Mouse (Mus musculus) lung, postnatal 4 days (tissue): ENCODE measurements at regions not wholly inside any gene's neighbourhood (a gene's known extent, or its start where the extent isn't known, plus 50 kb on each side); places are given as distances from the start of the nearest gene placed in this dataset.
A peak's percentile ranks its signal among the peaks of the same experiment; 100 is the strongest.
"Not testable (repeated sequence)": the region's sequence is repeated elsewhere in the genome, so short reads cannot be mapped to it uniquely, and the experiment has no call there.

Experiments used
- DNase-seq, 2 experiments: peaks; one replicate each; pipeline ENCODE4 v3.0.0; 2021

GRCm38 (mm10) chr4:105844675-105845466 is 55.2 kb downstream of the Gm12728 start:
- no peak for DNase-seq

DNA sequence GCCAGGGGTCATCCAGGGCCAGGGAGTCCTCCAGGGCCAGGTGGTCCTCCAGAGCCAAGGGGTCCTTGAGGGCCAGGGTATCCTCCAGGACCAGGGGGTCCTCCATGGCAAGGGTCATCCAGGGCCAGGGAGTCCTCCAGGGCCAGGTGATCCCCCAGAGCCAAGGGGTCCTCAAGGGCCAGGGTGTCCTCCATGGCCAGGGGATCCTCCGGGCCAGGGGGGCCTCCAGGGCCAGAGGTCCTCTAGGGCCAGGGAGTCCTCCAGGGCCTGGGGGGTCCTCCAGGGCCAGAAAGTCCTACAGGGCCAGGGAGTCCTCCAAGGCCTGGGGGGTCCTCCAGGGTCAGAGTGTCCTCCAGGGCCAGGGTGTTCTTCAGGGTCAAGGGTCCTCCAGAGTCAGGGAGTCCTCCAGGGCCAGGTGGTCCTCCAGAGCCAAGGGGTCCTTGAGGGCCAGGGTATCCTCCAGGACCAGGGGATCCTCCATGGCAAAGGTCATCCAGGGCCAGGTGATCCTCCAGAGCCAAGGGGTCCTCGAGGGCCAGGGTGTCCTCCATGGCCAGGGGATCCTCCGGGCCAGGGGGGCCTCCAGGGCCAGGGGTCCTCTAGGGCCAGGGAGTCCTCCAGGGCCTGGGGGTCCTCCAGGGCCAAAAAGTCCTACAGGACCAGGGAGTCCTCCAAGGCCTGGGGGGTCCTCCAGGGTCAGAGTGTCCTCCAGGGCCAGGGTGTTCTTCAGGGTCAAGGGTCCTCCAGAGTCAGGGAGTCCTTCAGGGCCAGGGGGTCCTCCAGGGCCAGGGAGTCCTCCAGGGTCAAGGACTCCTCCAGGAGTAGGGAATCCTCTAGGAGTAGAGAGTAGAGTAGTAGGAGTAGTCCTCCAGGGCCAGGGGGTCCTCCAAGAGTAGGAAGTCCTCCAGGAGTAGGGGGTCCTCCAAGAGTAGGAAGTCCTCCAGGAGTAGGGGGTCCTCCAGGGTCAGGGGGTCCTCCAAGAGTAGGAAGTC is 56.6 kb downstream of the Gm12728 start:
- DNase-seq = not testable (repeated sequence)

DNA sequence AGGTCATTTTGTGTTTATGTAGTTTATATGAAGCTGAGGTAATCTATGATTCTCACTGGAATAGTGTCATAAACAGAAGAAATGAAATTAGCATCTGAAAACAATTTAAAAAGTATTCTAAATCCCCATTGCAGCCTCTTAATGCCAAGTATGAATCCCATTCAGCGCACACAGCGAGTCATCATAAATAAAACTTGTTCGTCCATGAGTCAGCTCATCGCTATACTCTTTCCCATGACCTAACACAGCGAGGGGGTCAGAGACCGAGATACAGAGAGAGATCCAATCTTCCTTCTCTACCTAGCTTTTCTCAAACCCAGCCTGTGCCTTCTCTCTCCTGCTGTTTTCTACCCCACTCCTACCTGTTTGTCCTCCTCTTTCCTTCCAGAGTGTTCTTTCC is 63.4 kb downstream of the Gm12728 start:
- DNase-seq = no peak

- DNase-seq = peak; percentile 14 to 38
Observed at GRCm38 (mm10) chr4:105859052-105859864, 69.6 kb downstream of the Gm12728 start.

DNA sequence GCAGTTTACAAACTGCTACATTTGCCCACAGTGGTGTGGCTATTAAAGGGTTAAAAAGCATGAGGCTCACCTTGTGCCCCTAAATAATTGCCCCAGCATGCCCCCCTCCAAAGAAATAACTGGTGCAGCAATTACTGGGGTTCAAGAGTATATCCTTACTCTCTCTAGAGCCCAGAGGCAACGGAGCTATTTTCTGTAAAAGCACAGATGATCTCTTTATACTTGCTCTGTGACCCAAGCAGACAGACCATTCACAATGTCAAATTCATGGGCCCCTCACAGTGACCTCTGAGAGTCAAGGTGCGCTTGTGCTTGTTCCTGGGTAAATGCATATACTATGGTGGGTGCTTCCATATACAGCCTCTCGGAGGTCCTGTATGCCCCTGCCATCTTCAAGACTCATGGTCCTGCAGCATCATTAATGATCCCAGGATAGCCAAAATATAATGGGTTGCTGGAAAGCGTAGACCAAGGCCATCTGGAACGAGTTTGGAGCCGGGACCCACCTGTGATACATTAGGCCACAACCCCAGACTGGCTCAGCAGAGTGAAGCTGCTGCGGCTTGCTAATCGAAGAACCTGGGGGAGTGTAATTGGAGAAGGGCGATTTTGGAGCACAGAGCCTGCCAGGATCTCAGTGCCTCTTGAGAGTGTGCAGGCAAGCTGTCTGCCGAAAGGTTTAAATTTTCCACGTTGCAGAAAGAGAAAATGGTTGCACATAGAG is 71.4 kb downstream of the Gm12728 start:
- no peak for DNase-seq

DNA sequence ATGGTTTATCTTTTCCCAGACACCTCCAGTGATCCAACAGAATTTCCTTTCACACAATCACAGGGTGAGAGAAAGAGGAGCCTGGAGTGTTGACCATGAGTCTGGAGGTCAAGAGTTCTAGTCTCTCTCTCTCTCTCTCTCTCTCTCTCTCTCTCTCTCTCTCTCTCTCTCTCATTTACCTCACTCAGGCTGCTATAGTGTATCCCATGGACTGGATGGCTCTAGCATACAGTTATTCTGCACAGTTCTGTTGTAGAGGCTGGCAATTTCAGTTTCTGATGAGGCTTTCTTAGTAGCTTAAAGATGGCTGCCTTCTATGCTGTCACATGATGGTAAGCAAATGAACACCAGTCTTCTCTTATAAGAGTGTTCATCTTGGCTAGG is 72.0 kb downstream of the Gm12728 start:
- DNase-seq = no peak

DNA sequence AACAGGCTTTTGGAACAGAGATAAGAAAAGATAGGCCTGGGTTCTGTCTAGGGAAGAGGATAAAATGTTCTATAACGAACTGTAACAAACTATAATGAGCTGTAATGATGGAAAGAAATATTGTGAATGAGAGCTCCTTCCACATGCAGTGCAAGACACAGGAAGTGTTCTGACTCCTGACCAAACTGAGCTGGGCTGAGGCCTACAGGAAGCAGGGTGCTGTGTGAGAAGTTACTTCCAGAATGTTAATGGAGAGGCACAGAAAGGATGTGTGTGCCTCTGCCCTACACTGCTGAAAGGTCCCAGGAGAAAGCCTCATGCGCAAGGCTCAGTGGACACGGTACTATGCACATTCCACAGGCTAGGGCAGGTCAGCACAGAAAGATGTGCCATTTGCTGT is 80.8 kb downstream of the Gm12728 start:
- no peak for DNase-seq

DNA sequence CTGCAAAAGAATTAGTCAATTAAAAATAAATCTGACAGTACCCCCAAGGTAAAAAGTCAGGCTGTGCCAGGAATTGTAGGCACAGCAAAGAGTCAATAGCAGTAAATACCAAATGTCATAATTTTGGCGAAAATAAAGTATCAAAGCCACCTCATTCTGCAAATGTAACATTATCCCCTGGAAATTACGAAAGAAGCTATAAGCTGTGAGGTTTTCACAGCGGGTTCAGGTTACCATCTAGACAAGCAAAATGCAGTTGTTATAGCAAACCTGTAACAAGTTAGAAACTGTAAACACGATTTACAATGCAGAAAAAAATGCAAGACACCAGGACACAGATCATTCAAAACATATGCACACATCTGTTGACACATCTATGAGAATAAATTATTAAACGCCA is 87.6 kb downstream of the Gm12728 start:
- no peak for DNase-seq

- DNase-seq = no peak
Observed at GRCm38 (mm10) chr4:105879891-105880290, 90.2 kb downstream of the Gm12728 start.

DNA sequence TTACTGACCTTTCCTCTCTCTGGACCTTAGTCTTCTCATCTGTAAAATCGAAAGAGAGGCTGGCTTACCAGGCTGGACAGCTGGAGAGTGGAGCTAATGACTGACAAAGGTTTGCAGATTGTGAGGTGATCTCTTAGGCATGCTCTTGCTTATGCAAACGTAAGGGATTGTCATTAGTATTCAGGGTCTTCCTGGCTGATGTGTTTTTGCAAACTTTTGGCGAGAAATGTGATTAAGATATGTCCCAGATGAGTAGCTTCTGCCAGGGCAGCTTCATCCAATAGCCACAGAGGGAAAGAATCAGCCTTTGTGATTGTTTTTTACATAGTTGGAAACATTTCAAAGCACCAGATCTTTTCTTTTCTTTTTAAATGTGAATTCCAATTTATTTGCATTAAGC is 95.1 kb downstream of the Gm12728 start:
- DNase-seq = no peak

DNA sequence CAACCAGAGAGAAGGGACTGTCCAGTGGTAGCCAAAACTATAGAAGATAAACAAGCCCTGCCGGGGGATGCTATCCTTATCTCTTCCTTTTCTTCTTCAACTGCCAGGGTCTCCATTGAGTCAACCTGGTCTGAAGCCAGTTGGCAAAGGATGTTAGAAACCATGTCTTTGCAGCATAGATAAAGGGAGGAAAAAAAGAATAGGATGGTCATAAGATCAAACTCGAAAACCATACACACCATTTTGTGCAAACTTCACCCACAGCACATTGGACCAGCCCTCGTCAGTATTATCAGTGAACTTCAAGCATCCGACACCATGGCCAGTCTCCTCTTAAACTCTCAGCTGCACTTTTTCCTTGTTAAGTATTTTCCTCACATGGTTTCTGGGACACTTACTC is 101.8 kb downstream of the Gm12728 start:
- DNase-seq = no peak

DNA sequence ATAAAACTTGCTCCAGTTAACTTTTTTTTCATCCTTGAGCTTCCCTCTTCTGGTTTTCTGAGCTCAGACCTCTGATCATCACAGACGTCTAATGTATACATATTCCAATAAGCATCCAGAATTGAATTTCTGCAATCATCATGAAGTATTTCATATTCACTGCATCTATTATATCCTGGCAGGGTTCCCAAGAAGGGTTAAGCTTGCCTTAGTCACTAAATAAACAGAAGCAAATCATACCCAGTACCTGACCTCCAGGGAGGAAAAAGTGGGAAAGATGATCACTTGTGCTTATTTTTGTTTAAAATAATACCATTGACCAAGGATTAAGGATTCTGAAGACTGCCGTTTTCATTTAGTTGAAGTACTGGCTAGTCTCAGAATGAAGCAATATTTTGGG is 102.4 kb downstream of the Gm12728 start:
- DNase-seq = no peak

DNA sequence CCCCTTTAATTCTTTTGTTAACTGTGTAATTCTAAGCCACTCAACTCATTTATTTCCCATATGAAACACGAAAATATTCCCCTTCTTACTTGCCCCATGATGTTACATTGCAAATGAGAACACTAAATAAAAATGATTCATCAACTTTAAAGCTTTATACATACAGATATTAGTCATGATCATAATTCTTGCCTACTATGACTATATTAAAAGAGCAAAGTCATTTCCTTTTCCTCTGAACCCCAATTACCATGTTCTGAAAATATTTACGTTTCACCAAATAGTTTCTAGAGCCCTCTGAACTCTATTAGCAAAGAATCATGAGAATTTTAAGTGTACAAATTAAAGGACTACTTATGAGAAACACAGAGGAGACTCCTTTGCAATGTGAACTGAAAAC is 105.4 kb downstream of the Gm12728 start:
- no peak for DNase-seq

DNA sequence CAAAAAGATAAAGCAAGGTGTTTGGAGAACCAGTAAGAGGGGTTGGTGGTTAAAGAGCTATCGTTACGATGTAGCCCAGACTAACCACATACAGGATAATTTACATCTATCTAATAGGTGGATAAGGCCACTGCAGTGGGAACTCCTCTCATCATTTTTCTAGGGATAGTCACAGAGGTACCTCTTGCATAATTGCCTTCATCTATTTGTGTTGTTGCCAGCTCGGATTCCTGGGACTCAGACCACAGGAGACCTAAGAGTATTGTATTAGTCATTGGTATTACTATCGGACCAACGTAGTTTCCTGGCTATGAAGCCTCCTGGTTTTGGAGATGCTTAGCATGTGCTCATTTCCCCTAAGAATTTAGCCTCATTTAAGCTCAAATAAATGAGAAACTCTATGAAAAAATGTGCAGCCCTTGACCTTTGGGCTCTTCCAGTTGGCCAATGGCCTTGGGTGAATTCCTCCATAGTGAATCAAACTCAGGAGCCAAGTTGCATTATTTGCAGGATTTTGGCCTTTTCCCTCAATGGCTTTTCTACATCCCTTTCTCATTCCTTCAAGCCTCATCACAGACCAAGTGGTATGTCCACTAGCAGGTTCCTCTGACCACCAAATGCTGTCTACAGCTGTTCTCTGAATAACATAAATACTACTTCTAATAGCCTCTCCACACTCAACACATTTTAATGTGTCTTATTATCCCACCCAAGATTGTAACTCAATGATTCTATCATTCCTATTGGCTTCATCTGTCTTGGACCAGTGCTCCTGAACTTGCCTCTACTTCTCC is 108.6 kb downstream of the Gm12728 start:
- no peak for DNase-seq

- no peak for DNase-seq
Observed at GRCm38 (mm10) chr4:105904896-105905295, 115.2 kb downstream of the Gm12728 start.

DNA sequence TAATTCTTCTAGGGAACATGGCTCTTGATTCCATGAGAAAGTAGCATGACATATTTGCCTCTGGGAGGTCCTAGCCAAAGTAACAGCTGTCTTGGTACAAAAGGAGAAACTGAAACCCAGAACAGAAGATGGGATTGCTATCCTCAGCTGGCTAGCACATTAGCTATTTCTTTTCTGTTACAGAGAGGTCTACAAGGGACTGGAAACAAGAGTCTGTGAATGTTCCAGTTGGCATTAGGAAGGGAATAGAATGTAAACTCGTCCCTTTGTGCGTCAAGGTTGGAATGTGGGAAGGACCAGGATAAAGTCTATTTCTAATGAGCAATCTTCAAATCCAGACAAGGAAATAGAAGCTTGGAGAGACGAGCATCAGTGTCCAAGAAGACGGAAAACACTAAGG is 116.7 kb downstream of the Gm12728 start:
- no peak for DNase-seq

GRCm38 (mm10) chr4:105907611-105908010 is 117.9 kb downstream of the Gm12728 start:
- DNase-seq = peak in 1 of 2 experiments; percentile 28

GRCm38 (mm10) chr4:105908281-105908680 is 118.6 kb downstream of the Gm12728 start:
- DNase-seq = no peak

DNA sequence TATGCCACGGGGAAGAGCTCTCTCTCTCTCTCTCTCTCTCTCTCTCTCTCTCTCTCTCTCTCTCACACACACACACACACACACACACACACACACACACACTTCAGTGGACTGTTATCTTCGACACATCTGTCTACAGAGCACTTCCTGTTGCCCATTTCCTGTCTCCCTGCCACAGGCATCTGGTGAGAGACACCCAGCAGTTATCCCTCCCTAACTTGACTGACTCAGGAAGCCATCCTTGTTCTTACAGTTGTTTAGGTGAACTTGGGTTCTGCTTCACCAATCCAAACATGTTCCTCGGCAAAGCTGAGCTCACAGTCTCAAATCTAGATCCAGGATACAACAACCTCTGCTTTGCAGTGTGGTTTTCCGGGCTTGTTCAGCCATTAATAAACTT is 119.6 kb downstream of the Gm12728 start:
- DNase-seq = peak in 1 of 2 experiments; percentile 43

DNA sequence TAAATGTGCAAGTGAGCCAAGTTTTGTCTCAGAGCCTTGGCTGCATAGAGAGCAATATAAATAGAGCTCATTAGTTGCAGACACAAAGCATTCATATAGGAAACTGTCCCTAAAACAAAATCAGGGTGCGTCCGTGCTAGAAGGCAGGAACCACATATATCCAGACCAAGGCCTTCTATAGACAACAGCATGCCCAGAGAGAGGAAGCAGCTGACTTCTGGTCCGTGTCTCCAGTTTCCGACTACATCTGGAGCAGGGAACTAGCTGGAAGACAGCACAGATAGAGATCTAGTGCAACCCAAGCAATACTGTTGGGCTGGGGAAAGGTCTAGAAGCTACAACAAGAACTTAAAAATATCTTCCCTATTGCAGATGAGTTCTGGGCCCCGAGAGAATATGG is 121.0 kb downstream of the Gm12728 start:
- peak in 1 of 2 experiments; percentile 53 for DNase-seq

GRCm38 (mm10) chr4:105911678-105912077 is 122.0 kb downstream of the Gm12728 start:
- DNase-seq = no peak
